Mouse (Mus musculus) midbrain, embryonic 14.5 days (tissue): Measurements from ENCODE around the gene Upf1. TPM values are rescaled to one million over a fixed set of nuclear protein-coding genes. Genes with fewer than 3 reads are reported as not detected.

Source experiments
- ATAC-seq: fragments of 200-750 bp; cut with Nextera tagmentation; 2 replicates; pipeline ENCODE4 v1.8.0; 2017; ENCODE audit warnings: moderate number of reproducible peaks, moderate library complexity; ENCODE audit not compliant: low FRiP score, low TSS enrichment
- DNase-seq: peaks from one replicate; pipeline ENCODE4 v3.0.0-alpha.2; 2015
- H3K27ac ChIP-seq: fragments of 300-500 bp; sonication (generic); replicated peaks from 2 replicates; pipeline ENCODE4 v1.5.1; 2014; ENCODE audit warnings: mild to moderate bottlenecking, low read depth, low read length, moderate library complexity
- H3K27me3 ChIP-seq: fragments of 300-500 bp; sonication (generic); 2 replicates; pipeline ENCODE4 v1.6.1; 2014; ENCODE audit warnings: low read length, control low read depth, mixed read lengths; ENCODE audit not compliant: control insufficient read depth, insufficient read depth
- H3K36me3 ChIP-seq: fragments of 300-500 bp; sonication (generic); 2 replicates; pipeline ENCODE4 v1.6.1; 2014; ENCODE audit warnings: low read length, control low read depth; ENCODE audit not compliant: control insufficient read depth, insufficient read depth
- H3K4me1 ChIP-seq: fragments of 300-500 bp; sonication (generic); 2 replicates; pipeline ENCODE4 v1.6.1; 2014; ENCODE audit warnings: mild to moderate bottlenecking, antibody characterized with exemption, low read length, control low read depth; ENCODE audit not compliant: control insufficient read depth, insufficient read depth
- H3K4me2 ChIP-seq: fragments of 300-500 bp; sonication (generic); 2 replicates; pipeline ENCODE4 v1.6.1; 2014; ENCODE audit warnings: mild to moderate bottlenecking, low read length, moderate library complexity
- H3K4me3 ChIP-seq: fragments of 300-500 bp; sonication (generic); replicated peaks from 2 replicates; pipeline ENCODE4 v1.5.1; 2014; ENCODE audit warnings: low read depth, low read length
- H3K9ac ChIP-seq: fragments of 300-500 bp; sonication (generic); replicated peaks from 2 replicates; pipeline ENCODE4 v1.6.1; 2014; ENCODE audit warnings: mild to moderate bottlenecking, low read length, moderate library complexity
- H3K9me3 ChIP-seq: fragments of 300-500 bp; sonication (generic); 2 replicates; pipeline ENCODE4 v1.6.1; 2016; ENCODE audit warnings: low read length, control low read depth, mixed read lengths; ENCODE audit not compliant: control insufficient read depth
- WGBS: fragments of 180-500 bp; shearing (Covaris S2); extraction: QIAGEN DNeasy Blood & Tissue Kit; methylation state at CpG from one replicate; pipeline ENCODE4 v1.1.7; 2014; 5-methylcytosine and 5-hydroxymethylcytosine counted together
- polyA plus RNA-seq: library from polyadenylated mRNA; unstranded; fragments of >200 nt; fragmentation: Nextera tagmentation; extraction: Ambion mirVana; gene quantifications from 2 replicates; pipeline ENCODE4 v1.2.1, GENCODE M21; 2014

The Upf1 gene
- polyA plus RNA-seq, 1 experiment from 2014 or later, result 18.4 TPM

DNA sequence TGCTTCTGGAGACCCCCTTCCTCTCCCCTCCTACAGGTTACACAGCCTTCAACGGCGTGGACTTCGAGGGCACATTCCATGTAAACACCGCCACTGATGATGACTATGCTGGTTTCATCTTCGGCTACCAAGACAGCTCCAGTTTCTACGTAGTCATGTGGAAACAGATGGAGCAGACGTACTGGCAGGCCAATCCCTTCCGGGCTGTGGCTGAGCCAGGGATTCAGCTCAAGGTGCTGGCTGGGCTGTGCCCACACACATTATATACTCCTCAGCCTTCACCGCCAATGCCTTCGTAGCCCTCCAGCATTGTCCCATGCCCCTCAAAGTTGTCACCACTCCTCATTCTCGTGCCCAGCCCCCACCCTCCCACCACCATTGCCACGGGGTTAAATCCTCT lies 27.0 kb upstream of the Upf1 start:
- 85% methylated on average over 12 of the region's 12 CpGs for WGBS

GRCm38 (mm10) chr8:70377049-70377448 lies 24.0 kb upstream of the Upf1 start:
- DNase-seq (no peak), ATAC-seq (no peak)
- Histone ChIP-seq H3K27me3 (peaks cover 71% of the 10 kb centered on the region), H3K27ac (no peak overlapping the region), H3K4me2 (no peak overlapping the region), H3K4me1 (0 out of 2 replicates have a peak, but pooled peaks cover 7% of the 10 kb centered on the region), H3K36me3 (no peaks in the 10 kb centered on the region), H3K9ac (no peak overlapping the region), H3K4me3 (no peak overlapping the region), H3K9me3 (no peaks in the 10 kb centered on the region)
- 15% methylated on average over 15 of the region's 15 CpGs for WGBS

More for the DNA sequence above, 27.0 kb upstream of the Upf1 start:
- DNase-seq, result no peak
- H3K36me3 ChIP-seq, result peaks cover 8% of the 10 kb centered on the region
- H3K9me3 ChIP-seq, result no peaks in the 10 kb centered on the region
- H3K27ac ChIP-seq, result no peak overlapping the region
- H3K4me1 ChIP-seq, result no peaks in the 10 kb centered on the region
- peaks cover 41% of the 10 kb centered on the region for H3K27me3 ChIP-seq
- no peak overlapping the region for H3K4me3 ChIP-seq
- no peak for ATAC-seq
- H3K4me2 ChIP-seq, result no peak overlapping the region
- no peak overlapping the region for H3K9ac ChIP-seq

- Histone ChIP-seq H3K9me3 (no peaks in the 10 kb centered on the region), H3K4me2 (no peak overlapping the region; the same call in 1 of the 2 replicates), H3K9ac (no peak overlapping the region), H3K4me1 (0 out of 2 replicates have a peak, but pooled peaks cover 7% of the 10 kb centered on the region), H3K27ac (no peak overlapping the region), H3K4me3 (peak overlapping the region; percentile 3; the same call in 1 of the 2 replicates), H3K27me3 (peaks cover 79% of the 10 kb centered on the region), H3K36me3 (no peaks in the 10 kb centered on the region)
- ATAC-seq (no peak), DNase-seq (no peak)
- 7% methylated on average over 37 of the region's 37 CpGs for WGBS
These were observed 23.2 kb upstream of the Upf1 start for GRCm38 (mm10) chr8:70376275-70376741.

GRCm38 (mm10) chr8:70375212-70375859 lies 22.3 kb upstream of the Upf1 start:
- no peaks in the 10 kb centered on the region for H3K9me3 ChIP-seq
- H3K9ac ChIP-seq, result no peak overlapping the region
- DNase-seq (no peak), ATAC-seq (no peak)
- peaks cover 79% of the 10 kb centered on the region for H3K27me3 ChIP-seq
- 0 out of 2 replicates have a peak overlapping the region, but pooled peaks have one; percentile 45 for H3K4me2 ChIP-seq
- H3K36me3 ChIP-seq, result no peaks in the 10 kb centered on the region
- WGBS, result 6% methylated on average over 35 of the region's 35 CpGs
- H3K27ac ChIP-seq, result no peak overlapping the region
- no peak overlapping the region for H3K4me3 ChIP-seq
- H3K4me1 ChIP-seq, result 0 out of 2 replicates have a peak, but pooled peaks cover 7% of the 10 kb centered on the region

- Histone ChIP-seq H3K27me3 (peaks cover 79% of the 10 kb centered on the region), H3K4me3 (peak overlapping the region; percentile 29), H3K36me3 (no peaks in the 10 kb centered on the region), H3K4me2 (peak overlapping the region; percentile 45), H3K9ac (no peak overlapping the region), H3K4me1 (0 out of 2 replicates have a peak, but pooled peaks cover 7% of the 10 kb centered on the region), H3K9me3 (no peaks in the 10 kb centered on the region), H3K27ac (no peak overlapping the region)
- DNase-seq (peak; percentile 56), ATAC-seq (0 out of 2 replicates have a peak, but pooled peaks have one; percentile 41)
- WGBS, result under 1% methylated on average over 53 of the region's 53 CpGs
These were observed 21.3 kb upstream of the Upf1 start for GRCm38 (mm10) chr8:70374318-70374927.

DNA sequence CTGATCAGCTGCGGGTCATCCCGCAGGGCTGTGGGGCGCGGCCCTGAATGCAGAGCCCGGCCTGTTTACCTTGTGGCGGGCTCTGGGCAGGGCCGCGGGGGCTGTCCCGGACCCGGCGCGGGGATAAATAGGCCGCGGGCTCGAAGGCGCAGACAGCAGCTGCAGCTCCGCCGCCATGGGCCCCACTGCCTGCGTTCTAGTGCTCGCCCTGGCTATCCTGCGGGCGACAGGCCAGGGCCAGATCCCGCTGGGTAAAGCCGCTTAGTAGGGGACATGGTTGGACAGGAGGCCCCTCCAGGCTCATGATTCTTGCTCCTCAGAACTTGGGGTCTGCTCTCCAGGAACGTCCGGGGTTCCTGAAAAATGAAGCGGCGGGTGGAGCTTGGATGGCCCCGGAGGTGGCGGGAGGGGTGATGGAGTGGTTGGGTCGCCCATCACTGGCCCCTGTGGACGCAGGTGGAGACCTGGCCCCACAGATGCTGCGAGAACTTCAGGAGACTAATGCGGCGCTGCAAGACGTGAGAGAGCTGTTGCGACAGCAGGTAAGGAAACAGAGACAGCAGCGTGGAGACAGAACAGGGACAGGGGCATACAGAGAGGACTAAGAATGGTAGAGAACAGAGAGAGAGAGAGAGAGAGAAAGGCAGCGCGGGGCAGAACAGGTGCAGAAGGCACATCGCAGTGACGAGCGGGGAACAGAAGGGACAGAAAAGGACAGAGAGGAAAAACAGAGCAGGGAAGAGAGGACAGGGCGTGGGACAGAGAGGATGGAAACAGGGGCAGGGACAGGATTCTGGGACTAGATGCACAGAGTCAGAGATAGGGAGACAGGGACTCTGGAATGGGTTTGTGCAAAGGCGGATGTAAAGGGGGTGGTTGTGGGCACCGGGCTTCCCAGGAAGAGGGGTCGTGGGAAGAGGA lies 20.6 kb upstream of the Upf1 start, which contains the start of gene Comp:
Gene Comp (plus strand): TSS at position 162 of the 921 bp plus-strand sequence.
- Histone ChIP-seq H3K4me2 (peak within 1 kb of the TSS; percentile 45), H3K9ac (no peak within 1 kb of the TSS), H3K4me1 (0 out of 2 replicates have a peak, but pooled peaks cover 7% of the 10 kb centered on the region), H3K27ac (no peak within 1 kb of the TSS), H3K9me3 (no peaks in the 10 kb centered on the region), H3K27me3 (peaks cover 72% of the 10 kb centered on the region), H3K4me3 (peak within 1 kb of the TSS; percentile 29), H3K36me3 (no peaks in the 10 kb centered on the region)
- ATAC-seq, result no peak
- DNase-seq, result no peak
- WGBS, result 1% methylated on average over 47 of the region's 47 CpGs

DNA sequence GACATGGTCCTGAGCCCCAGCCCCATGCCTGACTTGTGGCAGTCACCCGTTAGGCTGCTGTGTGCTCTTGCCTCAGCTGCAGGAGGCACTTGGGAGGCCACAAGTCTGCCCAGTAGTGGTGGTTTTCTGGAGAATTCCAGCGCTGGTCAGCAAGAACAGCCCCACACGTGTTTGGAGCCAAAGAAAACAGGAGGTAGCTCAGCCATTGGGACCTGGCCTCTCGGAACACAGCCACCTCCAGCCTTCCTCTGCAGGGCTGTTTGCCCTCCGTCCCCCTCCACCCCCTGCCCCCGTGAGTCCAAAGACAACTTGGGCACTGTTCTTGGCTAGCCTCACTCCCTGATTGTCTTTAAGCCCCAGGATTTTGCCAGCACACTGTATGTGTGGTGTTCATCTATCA lies 18.9 kb upstream of the Upf1 start:
- 27% methylated on average over 6 of the region's 6 CpGs for WGBS
- H3K9ac ChIP-seq, result no peak overlapping the region
- no peaks in the 10 kb centered on the region for H3K9me3 ChIP-seq

GRCm38 (mm10) chr8:70370476-70370875 lies 17.4 kb upstream of the Upf1 start:
- Histone ChIP-seq H3K9ac (no peak overlapping the region), H3K9me3 (no peaks in the 10 kb centered on the region), H3K4me3 (no peak overlapping the region), H3K27me3 (peaks cover 42% of the 10 kb centered on the region), H3K4me1 (0 out of 2 replicates have a peak, but pooled peaks cover 7% of the 10 kb centered on the region), H3K27ac (no peak overlapping the region), H3K4me2 (no peak overlapping the region), H3K36me3 (no peaks in the 10 kb centered on the region)
- 80% methylated on average over 7 of the region's 7 CpGs for WGBS
- ATAC-seq, result no peak
- DNase-seq, result no peak

More for the DNA sequence above, 18.9 kb upstream of the Upf1 start:
- H3K4me2 ChIP-seq, result no peak overlapping the region
- H3K36me3 ChIP-seq, result no peaks in the 10 kb centered on the region
- 0 out of 2 replicates have a peak, but pooled peaks cover 7% of the 10 kb centered on the region for H3K4me1 ChIP-seq
- DNase-seq (no peak), ATAC-seq (no peak)
- no peak overlapping the region for H3K4me3 ChIP-seq
- no peak overlapping the region for H3K27ac ChIP-seq
- peaks cover 57% of the 10 kb centered on the region for H3K27me3 ChIP-seq
